Mouse (Mus musculus) myocyte (in vitro differentiated cells): Measurements from ENCODE around the gene Slc25a10. TPM values are rescaled to one million over a fixed set of nuclear protein-coding genes. Genes with fewer than 3 reads are reported as not detected.

Experiments
- H3K27me3 ChIP-seq: one replicate; pipeline ENCODE4 v1.6.1; 2011; ENCODE audit not compliant: control insufficient read depth, insufficient read depth, insufficient read length
- H3K36me3 ChIP-seq: one replicate; pipeline ENCODE4 v1.6.1; 2011; ENCODE audit not compliant: control insufficient read depth, insufficient read depth
- H3K4me2 ChIP-seq: one replicate; pipeline ENCODE4 v1.6.1; 2011; ENCODE audit warnings: low read depth, control low read depth
- H3K4me3 ChIP-seq: one replicate; pipeline ENCODE4 v1.5.1; 2011; ENCODE audit warnings: mild to moderate bottlenecking, control low read depth, moderate library complexity
- H3K79me2 ChIP-seq: one replicate; pipeline ENCODE4 v1.6.1; 2011; ENCODE audit not compliant: control insufficient read depth, insufficient read depth
- H3ac ChIP-seq: one replicate; pipeline ENCODE4 v1.6.1; 2011; ENCODE audit not compliant: control insufficient read depth, insufficient read length
- CEBPB ChIP-seq: IDR thresholded peaks from 2 replicates; pipeline ENCODE4 v1.6.1; 2011; ENCODE audit warnings: mild to moderate bottlenecking, moderate library complexity; ENCODE audit not compliant: poor library complexity, insufficient read depth, severe bottlenecking
- E2F4 ChIP-seq: IDR thresholded peaks from one replicate; pipeline ENCODE4 v1.6.1; 2011; ENCODE audit warnings: mild to moderate bottlenecking, control low read depth, moderate library complexity; ENCODE audit not compliant: insufficient read depth
- MAX ChIP-seq: IDR thresholded peaks from one replicate; pipeline ENCODE4 v1.6.1; 2011; ENCODE audit warnings: low read depth, mild to moderate bottlenecking, control low read depth
- MYOD1 ChIP-seq, 3 experiments: IDR thresholded peaks; one replicate each; pipeline ENCODE4 v1.6.1; 2011; ENCODE audit warnings: control low read depth in 2 of 3, low read depth in 2 of 3, mild to moderate bottlenecking in 2 of 3, moderate library complexity in 1 of 3; ENCODE audit not compliant: insufficient read length in 2 of 3, control insufficient read depth in 1 of 3
- MYOG ChIP-seq, 3 experiments: IDR thresholded peaks; one replicate each; pipeline ENCODE4 v1.6.1; 2011; ENCODE audit warnings: control low read depth in 2 of 3, low read depth in 2 of 3, mild to moderate bottlenecking in 2 of 3; ENCODE audit not compliant: insufficient read length in 2 of 3, control insufficient read depth in 1 of 3, insufficient read depth in 1 of 3
- POLR2A ChIP-seq: IDR thresholded peaks from one replicate; pipeline ENCODE4 v1.6.1; 2011; ENCODE audit warnings: low read depth, mild to moderate bottlenecking, control low read depth, moderate library complexity; ENCODE audit not compliant: insufficient read length
- POLR2AphosphoS2 ChIP-seq: IDR thresholded peaks from one replicate; pipeline ENCODE4 v1.6.1; 2011; ENCODE audit warnings: low read depth, control low read depth; ENCODE audit not compliant: insufficient read length
- REST ChIP-seq: IDR thresholded peaks from one replicate; pipeline ENCODE4 v1.6.1; 2011; ENCODE audit warnings: mild to moderate bottlenecking, control low read depth, moderate library complexity; ENCODE audit not compliant: insufficient read depth, insufficient read length
- SRF ChIP-seq: IDR thresholded peaks from one replicate; pipeline ENCODE4 v1.6.1; 2011; ENCODE audit warnings: low read depth; ENCODE audit not compliant: control insufficient read depth, insufficient read length
- TCF12 ChIP-seq: IDR thresholded peaks from one replicate; pipeline ENCODE4 v1.6.1; 2011; ENCODE audit warnings: mild to moderate bottlenecking, control low read depth; ENCODE audit not compliant: poor library complexity, insufficient read depth, severe bottlenecking
- TCF3 ChIP-seq: IDR thresholded peaks from one replicate; pipeline ENCODE4 v1.6.1; 2011; ENCODE audit warnings: low read depth, control low read depth; ENCODE audit not compliant: insufficient read length
- USF1 ChIP-seq: IDR thresholded peaks from one replicate; pipeline ENCODE4 v1.6.1; 2011; ENCODE audit warnings: low read depth, mild to moderate bottlenecking, control low read depth, moderate library complexity
- polyA plus RNA-seq: library from polyadenylated mRNA; unstranded; fragments of >200 nt; fragmentation: generic; extraction: Trizol; gene quantifications from one replicate; pipeline ENCODE4 v1.2.1, GENCODE M21; 2012; ENCODE audit warnings: missing spikeins

The Slc25a10 gene
- polyA plus RNA-seq, 1 experiment, result 43.8 TPM

DNA sequence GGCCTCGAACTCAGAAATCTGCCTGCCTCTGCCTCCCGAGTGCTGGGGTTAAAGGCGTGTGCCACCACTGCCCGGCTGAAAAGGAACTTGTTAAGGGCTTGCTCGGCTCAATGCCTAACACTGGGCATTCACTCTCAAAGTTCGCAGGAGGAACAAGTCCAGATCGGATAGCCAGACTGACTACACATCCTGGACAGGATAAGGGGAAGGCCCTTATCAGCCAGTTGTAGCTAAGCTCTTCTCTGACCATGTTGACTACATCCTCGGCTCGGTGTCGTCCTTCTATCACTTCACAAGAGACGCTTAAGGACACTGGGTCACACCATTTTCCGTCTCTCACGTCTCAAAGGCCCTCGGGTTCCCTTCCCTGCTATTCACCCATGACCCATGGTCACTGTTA, 34.3 kb upstream of the Slc25a10 start:
- H3K36me3 ChIP-seq, result peaks cover 7% of the 10 kb centered on the region
- TF ChIP-seq SRF, result no peak
- no peak for TF ChIP-seq CEBPB
- TF ChIP-seq TCF3, result no peak
- no peak for TF ChIP-seq MYOD1 (IDR thresholded peaks at IDR 0.05; ENCODE audit: control insufficient read depth in 1 of 3, insufficient read length in 2 of 3, low read depth in 2 of 3)
- no peak for TF ChIP-seq TCF12
- TF ChIP-seq E2F4, result no peak
- no peak for TF ChIP-seq POLR2A
- no peak for TF ChIP-seq REST
- no peak for TF ChIP-seq POLR2AphosphoS2
- no peak for TF ChIP-seq USF1
- TF ChIP-seq MAX, result no peak
- H3K27me3 ChIP-seq, result no peaks in the 10 kb centered on the region
- H3K4me3 ChIP-seq, result peak overlapping the region; percentile 88
- H3K79me2 ChIP-seq, result peaks cover 17% of the 10 kb centered on the region
- H3K4me2 ChIP-seq, result peak overlapping the region; percentile 93
- H3ac ChIP-seq, result peak overlapping the region; percentile 80

DNA sequence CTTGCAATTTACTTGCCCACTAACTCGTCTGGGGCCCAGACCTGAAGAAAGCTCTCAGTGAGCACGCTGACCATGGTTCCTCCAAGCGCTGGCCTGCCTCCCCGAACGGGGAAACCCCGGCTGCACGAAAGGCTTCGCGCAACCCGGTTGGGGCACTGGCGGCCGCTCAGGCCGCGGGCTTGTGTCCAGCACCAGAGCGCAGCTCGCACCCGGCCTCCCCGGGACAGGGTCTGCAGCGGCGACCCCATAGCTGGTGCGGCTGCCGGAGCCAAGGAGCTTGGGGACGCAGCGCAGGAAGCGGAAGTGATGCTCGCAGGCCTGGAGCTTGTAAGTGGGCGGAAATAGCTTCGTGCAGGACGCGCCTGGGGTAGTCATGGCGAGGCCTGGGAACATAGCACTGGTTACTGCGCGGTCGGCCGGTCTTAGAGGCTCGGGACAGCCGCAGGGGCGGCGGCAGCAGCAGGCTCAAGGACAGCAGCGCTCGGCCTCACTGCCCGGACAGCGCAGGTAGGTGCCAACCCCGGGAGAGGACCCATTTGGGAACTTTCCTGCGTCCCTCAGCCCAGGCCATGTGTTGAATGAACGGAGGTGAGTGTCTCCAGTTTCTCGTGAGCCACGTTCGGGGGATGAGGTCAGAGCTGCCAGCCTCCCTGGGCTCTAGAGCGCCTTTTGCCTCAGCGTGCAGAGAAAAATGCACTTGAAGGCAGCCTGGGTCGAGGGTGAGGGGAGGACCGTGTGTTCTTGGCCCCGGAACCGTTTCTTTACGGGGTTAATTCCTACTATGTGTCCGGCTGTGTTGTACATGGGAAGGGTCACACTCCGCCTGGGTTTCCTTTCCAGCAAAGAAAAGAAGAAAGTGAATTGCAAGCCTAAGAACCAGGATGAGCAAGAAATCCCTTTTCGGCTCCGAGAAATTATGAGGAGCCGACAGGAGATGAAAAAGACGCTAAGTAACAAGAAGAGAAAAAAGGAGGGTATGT, 33.6 kb upstream of the Slc25a10 start, which contains the start of the genes Oxld1 and Ccdc137:
Oxld1 (minus strand) TSS at position 297 of the 980 bp plus-strand sequence.
Ccdc137 (plus strand) TSS at position 344 of the 980 bp plus-strand sequence.
- Histone ChIP-seq H3K4me2 (peak within 1 kb of the TSS; percentile 99), H3ac (peak within 1 kb of the TSS; percentile 80), H3K79me2 (peaks cover 17% of the 10 kb centered on the region), H3K27me3 (no peaks in the 10 kb centered on the region), H3K36me3 (peaks cover 14% of the 10 kb centered on the region), H3K4me3 (peak within 1 kb of the TSS; percentile 88)
- TF ChIP-seq CEBPB (no peak), MYOD1 (IDR thresholded peaks at IDR 0.05; ENCODE audit: control insufficient read depth in 1 of 3, insufficient read length in 2 of 3, low read depth in 2 of 3) (no peak), POLR2A (peak; percentile 87), POLR2AphosphoS2 (peak; percentile 87), REST (no peak)

DNA sequence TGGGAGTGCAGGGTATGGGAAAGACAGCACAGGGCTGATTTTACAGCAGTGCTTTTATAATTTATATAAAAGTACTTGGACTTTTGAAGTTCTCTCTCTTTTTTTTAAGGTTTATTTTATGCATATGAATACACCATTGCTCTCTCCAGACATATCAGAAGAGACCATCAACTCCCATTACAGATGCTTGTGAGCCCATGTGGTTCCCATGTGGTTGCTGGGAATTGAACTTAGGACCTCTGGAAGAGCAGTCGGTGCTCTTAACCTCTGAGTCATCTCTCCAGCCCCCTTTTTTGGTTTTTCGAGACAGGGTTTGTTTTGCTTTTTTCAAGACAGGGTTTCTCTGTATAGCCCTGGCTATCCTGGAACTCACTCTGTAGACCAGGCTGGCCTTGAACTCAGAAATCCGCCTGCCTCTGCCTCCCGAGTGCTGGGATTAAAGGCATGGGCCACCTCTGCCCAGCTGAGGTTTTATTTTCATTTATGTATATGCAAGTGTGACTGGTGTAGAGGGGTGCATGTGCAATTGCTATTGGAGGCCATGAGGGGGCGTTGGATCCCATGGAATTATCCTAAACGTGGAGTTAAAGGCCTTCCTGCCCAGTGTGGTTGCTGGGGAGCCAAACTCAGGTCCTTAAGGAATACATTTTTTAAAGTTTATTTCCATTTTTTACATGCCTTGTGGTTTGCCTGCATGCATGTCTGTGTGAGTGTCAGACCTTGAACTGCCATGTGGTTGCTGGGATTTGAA, 32.6 kb upstream of the Slc25a10 start:
- Histone ChIP-seq H3ac (peak overlapping the region; percentile 80), H3K4me3 (peak overlapping the region; percentile 88), H3K36me3 (peaks cover 15% of the 10 kb centered on the region), H3K27me3 (no peaks in the 10 kb centered on the region), H3K4me2 (peak overlapping the region; percentile 99), H3K79me2 (peaks cover 17% of the 10 kb centered on the region)
- TF ChIP-seq MAX, result no peak
- no peak for TF ChIP-seq CEBPB
- TF ChIP-seq USF1, result no peak
- TF ChIP-seq MYOG (IDR thresholded peaks at IDR 0.05; ENCODE audit: control insufficient read depth in 1 of 3, insufficient read depth in 1 of 3, insufficient read length in 2 of 3, low read depth in 2 of 3), result no peak
- TF ChIP-seq E2F4, result no peak
- no peak for TF ChIP-seq MYOD1 (IDR thresholded peaks at IDR 0.05; ENCODE audit: control insufficient read depth in 1 of 3, insufficient read length in 2 of 3, low read depth in 2 of 3)

DNA sequence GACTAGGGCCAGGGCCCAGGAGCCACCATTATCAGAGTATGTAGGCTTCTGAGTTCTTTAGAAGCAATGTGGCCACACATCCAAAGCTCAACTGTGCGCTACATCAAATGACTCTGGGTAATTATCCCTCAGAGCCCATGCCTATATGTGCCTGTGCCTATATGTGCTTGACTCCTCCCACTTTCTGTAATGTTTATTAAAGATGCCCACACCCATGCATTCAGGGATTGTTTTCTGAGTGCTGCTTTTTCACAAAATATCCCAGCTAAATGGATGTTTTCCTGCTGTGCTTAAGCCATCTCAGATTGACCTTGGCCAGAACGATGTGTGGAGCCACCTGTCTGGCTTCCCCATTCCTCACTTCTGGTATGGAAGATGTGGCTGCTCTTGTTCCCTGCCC, 28.1 kb upstream of the Slc25a10 start:
- Histone ChIP-seq H3ac (no peak overlapping the region), H3K79me2 (peaks cover 28% of the 10 kb centered on the region), H3K4me3 (no peak overlapping the region), H3K36me3 (peaks cover 15% of the 10 kb centered on the region), H3K4me2 (no peak overlapping the region), H3K27me3 (no peaks in the 10 kb centered on the region)
- TF ChIP-seq POLR2A (no peak), USF1 (no peak), MAX (no peak), REST (no peak), E2F4 (no peak), MYOD1 (IDR thresholded peaks at IDR 0.05; ENCODE audit: control insufficient read depth in 1 of 3, insufficient read length in 2 of 3, low read depth in 2 of 3) (no peak), TCF3 (no peak), SRF (no peak), TCF12 (no peak), POLR2AphosphoS2 (no peak), CEBPB (no peak), MYOG (IDR thresholded peaks at IDR 0.05; ENCODE audit: control insufficient read depth in 1 of 3, insufficient read depth in 1 of 3, insufficient read length in 2 of 3, low read depth in 2 of 3) (no peak)
